Mouse (Mus musculus): Measurements from ENCODE around the gene Dph2.

Gene Dph2

GRCm38 (mm10) chr4:117891738-117892161, at the start of gene Dph2:
Dph2 (minus strand) TSS chr4:117892032.
- WGBS = under 1% methylated on average over 21 of the region's 21 CpGs

GRCm38 (mm10) chr4:117936964-117937363, 45.1 kb upstream of the Dph2 start:
- 96% methylated on average over 5 of the region's 5 CpGs for WGBS

DNA sequence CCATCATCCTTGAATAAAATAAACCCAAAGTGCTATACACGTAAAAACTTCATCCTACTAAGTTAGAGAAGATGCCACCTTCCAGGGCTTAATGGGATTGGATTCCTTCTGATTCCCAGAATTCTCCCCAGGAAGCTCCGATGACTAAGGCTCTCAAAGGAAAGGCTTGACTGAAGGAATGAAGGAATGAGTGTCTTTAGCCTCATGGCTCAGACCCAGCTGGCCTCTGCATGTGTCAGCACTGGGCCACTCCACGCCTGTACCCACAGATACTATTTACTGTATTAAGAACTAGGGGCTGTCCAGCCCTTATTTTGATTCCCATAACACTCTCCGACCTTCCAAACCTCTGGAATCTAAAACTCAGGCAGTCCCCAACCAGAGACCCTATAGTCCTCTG, 42.2 kb upstream of the Dph2 start:
- 91% methylated on average over 4 of the region's 4 CpGs for WGBS

DNA sequence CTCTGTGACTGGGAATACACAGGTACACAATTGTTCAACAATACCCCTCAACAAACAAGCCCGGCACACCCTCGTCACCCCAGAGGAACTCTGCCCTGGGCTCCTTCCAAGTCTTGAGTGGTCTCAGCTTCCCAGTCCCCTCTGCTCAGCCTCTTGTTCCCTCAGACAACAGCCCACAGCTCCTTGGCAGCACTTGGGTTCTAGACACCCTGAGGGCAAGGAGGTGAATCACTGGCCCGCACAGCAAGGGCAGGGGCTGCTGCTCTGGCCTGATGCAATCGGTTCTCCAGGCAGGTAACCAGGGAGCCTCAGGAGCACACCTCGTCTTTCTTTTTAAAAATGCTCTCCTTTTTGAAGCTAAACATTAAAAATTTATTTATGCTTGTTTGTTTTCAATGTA, 41.4 kb upstream of the Dph2 start:
- 90% methylated on average over 5 of the region's 5 CpGs for WGBS

- 2% methylated on average over 33 of the region's 33 CpGs for WGBS
Observed at GRCm38 (mm10) chr4:117929391-117929881, 37.6 kb upstream of the Dph2 start, which contains the start of gene Artn. Artn (minus strand) TSS chr4:117929763.

DNA sequence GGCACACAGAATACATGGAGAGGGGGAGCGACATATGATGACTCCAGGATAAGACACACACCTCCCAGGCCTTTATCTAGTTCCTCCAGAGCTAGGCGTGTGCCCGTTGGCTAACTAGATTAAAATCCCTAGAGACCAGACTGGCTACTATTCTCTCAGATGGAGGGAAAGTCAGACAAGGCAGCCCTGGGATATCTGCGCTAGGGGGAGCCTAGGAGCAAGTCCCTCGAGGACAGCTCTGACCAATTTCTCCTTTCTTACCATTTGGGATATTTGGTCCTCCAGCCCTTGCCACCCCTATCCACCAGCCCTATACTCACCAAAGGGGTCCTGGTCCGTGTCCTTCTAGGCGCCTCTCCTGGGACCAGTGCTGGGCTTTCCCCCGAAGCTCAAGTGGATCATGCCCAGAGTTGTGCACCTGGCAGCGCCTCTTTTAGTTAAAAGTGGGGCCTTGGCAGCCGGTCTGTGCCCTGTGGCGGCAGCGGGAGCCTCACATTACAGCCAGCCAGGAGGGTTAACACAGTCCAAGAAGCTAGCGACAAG, 36.9 kb upstream of the Dph2 start:
- WGBS = 4% methylated on average over 13 of the region's 13 CpGs

- WGBS = 21% methylated on average over 6 of the region's 6 CpGs
Observed at GRCm38 (mm10) chr4:117928234-117928633, 36.4 kb upstream of the Dph2 start.

DNA sequence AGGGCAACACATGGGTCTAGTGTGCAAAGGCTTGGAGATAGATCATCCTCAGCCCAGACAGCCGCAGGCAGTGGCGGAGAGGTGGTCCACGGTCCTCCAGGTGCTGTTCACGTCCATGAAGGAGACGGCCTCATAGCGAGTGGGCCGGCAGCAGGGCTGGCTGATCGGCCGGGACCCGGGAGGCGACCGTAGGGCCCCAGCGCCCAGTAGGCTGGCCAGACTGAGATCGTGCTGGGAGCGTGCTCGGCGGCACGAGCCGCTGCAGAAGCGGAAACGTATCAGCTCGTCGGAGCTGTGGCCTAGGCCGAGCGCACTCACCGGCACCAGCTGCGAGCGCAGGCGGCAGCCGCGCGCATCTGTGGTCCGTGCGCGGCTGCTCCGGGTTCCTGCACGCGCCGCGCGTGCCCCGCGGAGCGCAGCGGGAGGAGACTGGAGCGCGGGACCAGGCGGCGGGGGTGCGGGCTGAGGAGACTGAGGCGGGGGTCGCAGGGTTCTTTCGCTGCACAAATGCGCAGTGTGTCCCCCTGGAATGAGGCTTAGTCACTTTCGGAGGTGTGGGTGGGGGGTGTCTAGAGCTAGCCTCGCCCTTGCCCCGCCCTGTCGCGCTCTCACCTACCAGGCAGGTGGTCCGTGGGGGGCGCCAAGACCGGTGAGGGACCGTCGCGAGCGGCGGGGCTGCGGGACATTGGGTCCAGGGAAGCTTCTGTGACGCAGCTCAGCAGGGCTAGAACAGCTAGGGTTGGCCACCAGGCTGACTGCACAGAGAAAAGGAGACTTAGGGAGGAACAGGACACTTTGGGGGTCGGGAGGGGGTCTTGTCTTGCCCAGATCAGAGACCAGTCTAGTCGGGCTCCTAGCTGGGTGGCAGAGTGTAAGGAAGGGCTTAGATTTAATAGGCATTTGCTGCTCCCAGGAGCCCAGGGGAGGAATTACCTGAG, 35.0 kb upstream of the Dph2 start:
- 3% methylated on average over 71 of the region's 71 CpGs for WGBS

- WGBS = 71% methylated on average over 5 of the region's 6 CpGs
Observed at GRCm38 (mm10) chr4:117924916-117925315, 33.1 kb upstream of the Dph2 start.

DNA sequence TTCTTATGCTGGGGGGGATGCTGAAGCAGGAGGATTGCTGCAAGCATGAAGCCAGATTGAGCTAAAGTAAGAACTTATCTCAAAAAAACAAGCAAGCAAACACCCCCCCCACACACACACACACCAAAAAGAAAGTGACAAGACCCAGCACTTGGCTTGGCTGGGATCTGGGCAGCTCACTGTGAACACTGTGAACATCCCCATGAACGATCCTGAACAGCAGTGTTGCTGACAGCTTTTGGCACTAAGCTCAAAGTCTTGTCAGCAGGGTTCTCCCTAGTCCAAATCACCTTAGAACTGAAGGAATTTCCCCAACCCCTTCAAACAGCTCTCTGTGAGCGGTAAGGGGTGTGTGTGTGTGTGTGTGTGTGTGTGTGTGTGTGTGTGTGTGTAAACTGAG, 31.6 kb upstream of the Dph2 start:
- WGBS = 59% methylated on average over 2 of the region's 2 CpGs

GRCm38 (mm10) chr4:117921358-117921757, 29.5 kb upstream of the Dph2 start:
- 94% methylated on average over 2 of the region's 2 CpGs for WGBS

DNA sequence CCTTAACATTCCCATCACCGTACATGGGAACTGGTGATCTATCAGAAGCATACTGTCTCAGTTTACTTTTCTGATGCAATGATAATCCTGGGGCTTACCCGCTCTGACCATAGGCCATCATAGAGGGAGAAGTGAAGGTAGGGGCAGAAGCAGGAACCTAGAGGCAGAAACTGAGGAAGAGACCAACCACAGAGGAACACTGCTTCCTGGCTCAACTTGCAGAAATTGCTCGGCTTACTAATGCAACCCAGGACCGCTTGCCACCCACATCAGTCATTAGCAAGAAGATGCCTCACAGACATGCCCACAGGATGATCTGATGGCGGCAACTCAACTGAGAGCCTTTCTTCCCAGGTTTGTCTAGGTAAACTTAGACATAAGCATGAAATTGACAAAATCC, 26.9 kb upstream of the Dph2 start:
- WGBS = 81% methylated on average over 5 of the region's 5 CpGs

- WGBS = 38% methylated on average over 3 of the region's 3 CpGs
Observed at GRCm38 (mm10) chr4:117918261-117918660, 26.4 kb upstream of the Dph2 start.

- 84% methylated on average over 4 of the region's 4 CpGs for WGBS
Observed at GRCm38 (mm10) chr4:117917847-117918246, 26.0 kb upstream of the Dph2 start.

- WGBS = 87% methylated on average over 4 of the region's 4 CpGs
Observed at GRCm38 (mm10) chr4:117917402-117917801, 25.6 kb upstream of the Dph2 start.

DNA sequence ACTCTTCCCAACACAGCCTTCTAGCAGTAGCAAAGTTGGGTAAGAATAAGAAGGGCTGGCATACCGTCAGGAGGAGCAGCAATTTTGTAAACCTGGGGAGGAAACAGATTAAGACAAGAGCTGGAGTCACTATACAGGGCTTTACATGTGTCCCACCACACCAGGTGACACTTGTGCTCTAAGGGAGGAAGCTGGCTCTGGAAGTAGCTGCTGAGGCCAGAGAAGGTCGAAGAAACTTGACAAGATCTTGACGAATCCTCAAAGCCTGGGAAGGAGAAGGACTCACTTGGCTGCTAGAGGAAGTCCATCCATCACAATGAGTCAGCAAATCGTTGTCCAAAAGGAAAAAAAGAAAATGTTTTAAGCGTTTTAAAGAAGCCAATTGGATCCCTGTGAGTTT, 24.6 kb upstream of the Dph2 start:
- 73% methylated on average over 5 of the region's 5 CpGs for WGBS

DNA sequence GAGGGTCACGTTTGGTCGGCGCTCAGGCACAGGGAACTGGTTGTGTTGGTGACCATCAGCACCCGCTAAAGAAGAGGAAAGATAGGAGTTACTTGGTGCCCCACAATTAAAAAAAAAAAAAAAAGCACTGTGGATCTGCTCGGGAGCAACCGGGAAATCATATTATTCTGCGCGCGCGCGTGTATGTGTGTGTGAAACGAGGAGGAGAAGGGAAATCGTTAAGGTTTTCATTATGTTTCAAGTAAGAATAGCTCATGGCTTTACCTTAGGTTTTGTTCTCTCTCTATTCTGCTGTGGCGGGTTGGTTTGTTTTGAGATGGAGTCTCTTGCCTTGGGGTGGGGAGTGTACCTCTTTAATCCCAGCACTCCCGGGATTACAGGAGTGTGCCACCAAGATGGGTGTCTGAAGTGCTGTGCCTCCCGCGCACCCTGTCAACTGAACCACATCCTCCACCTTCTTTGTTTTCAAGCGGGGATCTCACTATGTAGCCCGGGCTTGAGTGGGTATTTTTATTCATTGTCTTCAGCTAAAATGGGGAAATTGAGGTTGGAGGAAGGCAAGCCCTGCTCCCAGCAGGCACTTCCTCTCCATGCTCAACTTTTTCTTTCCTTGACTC, 23.8 kb upstream of the Dph2 start:
- 2% methylated on average over 19 of the region's 19 CpGs for WGBS

DNA sequence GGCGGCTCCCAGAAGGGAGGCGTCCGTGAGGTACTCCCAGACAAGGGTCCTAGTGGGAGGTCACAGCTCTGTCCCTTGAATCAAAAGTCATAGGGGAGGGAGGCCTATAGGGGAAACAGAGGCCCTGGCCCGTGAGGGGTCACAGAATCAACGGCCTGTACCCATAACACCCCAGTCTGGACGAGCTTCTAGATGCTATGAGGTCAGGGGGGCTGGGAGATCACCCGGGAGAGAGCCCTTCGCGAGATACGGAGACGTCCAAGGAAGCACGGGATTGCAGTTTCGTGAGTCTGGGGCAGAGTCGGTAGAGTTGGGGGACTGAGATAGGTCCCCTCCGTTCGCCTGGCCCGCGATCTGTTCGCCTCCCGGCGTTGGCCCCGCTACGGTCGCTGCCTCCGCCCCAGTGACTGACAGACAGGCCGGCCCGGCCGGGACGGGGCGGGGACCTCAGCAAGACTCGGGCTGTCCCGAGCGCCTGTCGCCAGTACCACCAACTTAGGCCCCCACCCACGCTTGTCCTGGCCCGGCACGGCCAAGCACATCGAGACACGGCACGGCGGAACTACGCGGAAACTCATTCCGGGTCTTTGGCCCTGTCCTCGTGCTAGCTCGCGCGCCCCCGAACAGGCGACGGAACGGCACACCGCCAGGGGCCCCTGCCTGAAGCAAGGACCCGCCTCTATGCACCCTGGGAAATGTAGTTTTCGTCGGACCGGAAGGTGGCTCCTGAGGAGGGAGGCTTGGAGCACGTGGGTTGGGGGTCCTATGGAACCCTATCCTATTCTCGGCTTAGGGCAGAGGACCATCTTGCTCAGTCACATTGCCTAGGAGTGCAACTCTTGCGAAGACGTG, 23.0 kb upstream of the Dph2 start, which contains the start of gene Ipo13:
Gene Ipo13, minus strand, starts transcription at position 409 of the 852 bp plus-strand sequence.
- WGBS = under 1% methylated on average over 61 of the region's 61 CpGs

DNA sequence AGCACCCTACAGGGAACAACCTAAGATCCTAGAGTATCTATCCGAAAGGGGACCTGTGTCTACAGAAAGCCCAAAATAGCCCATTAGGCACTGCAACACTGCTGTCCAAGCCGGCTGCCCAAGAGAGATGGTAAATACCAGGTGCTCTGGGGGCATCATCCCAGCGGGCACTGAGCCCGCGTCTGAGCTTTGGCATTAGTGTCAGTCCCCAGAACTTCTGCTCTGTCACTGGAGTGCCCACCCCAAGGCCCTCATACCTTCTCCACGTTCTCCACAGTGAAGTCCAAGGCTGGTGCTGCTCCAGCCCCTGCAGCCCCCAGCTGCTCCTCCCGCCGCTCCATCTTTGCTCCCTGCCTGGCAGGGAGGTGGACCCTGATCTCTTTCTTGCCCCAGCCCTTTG, 22.2 kb upstream of the Dph2 start:
- 2% methylated on average over 8 of the region's 8 CpGs for WGBS

- 39% methylated on average over 3 of the region's 3 CpGs for WGBS
Observed at GRCm38 (mm10) chr4:117913421-117913820, 21.6 kb upstream of the Dph2 start.

- 52% methylated on average over 7 of the region's 7 CpGs for WGBS
Observed at GRCm38 (mm10) chr4:117912685-117913273, 20.9 kb upstream of the Dph2 start.

Data from cerebral cortex, adult 2 months (tissue).